Mouse (Mus musculus): Measurements from ENCODE around the gene Krtcap2.

DNA sequence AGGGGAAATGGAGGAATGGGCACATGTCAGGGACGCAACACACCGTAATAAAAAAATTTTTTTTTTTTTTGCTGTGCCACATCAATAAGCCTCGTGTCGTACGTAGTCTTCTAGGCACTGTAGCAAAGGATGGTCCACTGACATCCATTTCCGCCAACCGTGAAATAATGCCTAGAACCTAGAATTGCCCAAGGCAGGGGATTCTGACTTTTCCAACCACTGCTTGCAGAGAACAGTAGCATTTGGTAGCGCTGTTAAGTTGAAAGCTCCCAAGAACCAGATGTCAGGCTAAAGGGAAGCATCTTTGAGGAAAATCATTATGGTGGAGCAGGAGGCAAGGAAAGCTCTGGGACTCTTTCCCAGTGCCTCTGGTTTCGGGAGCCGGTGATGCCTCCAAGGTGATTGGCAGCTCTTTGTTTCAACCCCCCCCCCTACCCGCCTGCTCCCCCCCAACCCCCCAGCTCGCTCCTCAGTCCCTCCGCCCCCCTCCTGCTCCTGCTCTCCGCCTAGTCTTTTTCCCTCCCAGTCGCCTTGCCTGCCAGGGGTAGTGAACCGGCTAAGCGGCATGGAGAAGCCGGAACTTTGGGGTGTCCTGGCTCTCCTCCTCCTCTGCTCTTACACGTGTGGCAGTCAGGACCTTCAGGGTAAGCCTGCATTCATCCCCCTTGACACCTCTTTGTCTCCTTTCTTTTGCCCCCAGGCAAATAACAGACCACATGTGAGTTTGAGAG, 30.9 kb upstream of the Krtcap2 start, which contains the start of gene Thbs3:
- TF ChIP-seq CTCF (IDR thresholded peaks at IDR 0.05) (no peak), EP300 (IDR thresholded peaks at IDR 0.05) (no peak)
